Mouse (Mus musculus): ENCODE results near the gene Mrps7. TPM values are rescaled to one million over a fixed set of nuclear protein-coding genes. Genes with fewer than 3 reads are reported as not detected.

Mrps7 gene
- polyA plus RNA-seq (2015; fragmentation: Nextera tagmentation; extraction: Ambion mirVana) = 92.8 and 95.6 TPM in 2 replicates

GRCm38 (mm10) chr11:115603476-115604303 is at the start of gene Mrps7, which contains the start of gene Gga3:
TSS of gene Mrps7 (plus strand) at chr11:115603925.
TSS of gene Gga3 (minus strand) at chr11:115604051.
- peak within 1 kb of the TSS; percentile 85 for H3K9ac ChIP-seq
- H3K36me3 ChIP-seq = peaks cover 53% of the 10 kb centered on the region
- WGBS = under 1% methylated on average over 93 of the region's 93 CpGs
- H3K4me1 ChIP-seq = peaks cover 23% of the 10 kb centered on the region
- H3K9me3 ChIP-seq = no peaks in the 10 kb centered on the region
- no peaks in the 10 kb centered on the region for H3K27me3 ChIP-seq
- peak within 1 kb of the TSS; percentile 76 for H3K4me3 ChIP-seq
- H3K4me2 ChIP-seq = peak within 1 kb of the TSS; percentile 90
- peak; percentile 89 for ATAC-seq (ENCODE audit: insufficient number of reproducible peaks, insufficient read depth, low FRiP score, low TSS enrichment, low read depth)
- peak within 1 kb of the TSS; percentile 81 for H3K27ac ChIP-seq

DNA sequence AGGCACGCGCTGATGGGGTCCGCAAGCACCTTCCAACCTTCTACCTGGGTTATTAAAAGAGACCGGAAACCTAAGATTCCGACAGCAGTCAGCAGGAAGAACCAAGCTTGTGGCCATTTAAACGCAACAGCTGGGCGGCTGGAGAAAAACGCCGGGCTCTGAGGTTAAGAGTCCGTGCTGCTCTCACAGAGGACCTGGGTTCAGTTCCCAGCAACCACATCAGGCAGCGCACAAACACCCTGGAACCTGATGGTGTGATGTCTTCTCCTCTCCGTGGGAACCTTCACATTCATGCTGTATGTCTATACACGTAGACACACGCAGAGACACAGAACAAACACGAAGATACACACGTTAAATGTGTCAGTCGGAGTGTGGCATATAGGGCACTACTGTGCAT is 48.0 kb upstream of the Mrps7 start:
- WGBS = 79% methylated on average over 17 of the region's 17 CpGs

GRCm38 (mm10) chr11:115563406-115563805 is 40.3 kb upstream of the Mrps7 start:
- H3K27ac ChIP-seq = peak overlapping the region; percentile 87
- peak overlapping the region; percentile 88 for H3K9ac ChIP-seq
- 39% methylated on average over 4 of the region's 4 CpGs for WGBS
- peak overlapping the region; percentile 85 for H3K4me2 ChIP-seq
- H3K36me3 ChIP-seq = peaks cover 24% of the 10 kb centered on the region
- no peak for ATAC-seq (ENCODE audit: insufficient number of reproducible peaks, insufficient read depth, low FRiP score, low TSS enrichment, low read depth)
- peak overlapping the region; percentile 88 for H3K4me3 ChIP-seq
- H3K27me3 ChIP-seq = no peaks in the 10 kb centered on the region
- peaks cover 15% of the 10 kb centered on the region for H3K4me1 ChIP-seq
- no peaks in the 10 kb centered on the region for H3K9me3 ChIP-seq

More for the DNA sequence above, 48.0 kb upstream of the Mrps7 start:
- Histone ChIP-seq H3K9me3 (no peaks in the 10 kb centered on the region), H3K4me3 (no peak overlapping the region), H3K4me1 (no peaks in the 10 kb centered on the region), H3K4me2 (no peak overlapping the region), H3K36me3 (no peaks in the 10 kb centered on the region), H3K27me3 (no peaks in the 10 kb centered on the region), H3K27ac (no peak overlapping the region), H3K9ac (no peak overlapping the region)
- no peak for ATAC-seq (ENCODE audit: insufficient number of reproducible peaks, insufficient read depth, low FRiP score, low TSS enrichment, low read depth)

DNA sequence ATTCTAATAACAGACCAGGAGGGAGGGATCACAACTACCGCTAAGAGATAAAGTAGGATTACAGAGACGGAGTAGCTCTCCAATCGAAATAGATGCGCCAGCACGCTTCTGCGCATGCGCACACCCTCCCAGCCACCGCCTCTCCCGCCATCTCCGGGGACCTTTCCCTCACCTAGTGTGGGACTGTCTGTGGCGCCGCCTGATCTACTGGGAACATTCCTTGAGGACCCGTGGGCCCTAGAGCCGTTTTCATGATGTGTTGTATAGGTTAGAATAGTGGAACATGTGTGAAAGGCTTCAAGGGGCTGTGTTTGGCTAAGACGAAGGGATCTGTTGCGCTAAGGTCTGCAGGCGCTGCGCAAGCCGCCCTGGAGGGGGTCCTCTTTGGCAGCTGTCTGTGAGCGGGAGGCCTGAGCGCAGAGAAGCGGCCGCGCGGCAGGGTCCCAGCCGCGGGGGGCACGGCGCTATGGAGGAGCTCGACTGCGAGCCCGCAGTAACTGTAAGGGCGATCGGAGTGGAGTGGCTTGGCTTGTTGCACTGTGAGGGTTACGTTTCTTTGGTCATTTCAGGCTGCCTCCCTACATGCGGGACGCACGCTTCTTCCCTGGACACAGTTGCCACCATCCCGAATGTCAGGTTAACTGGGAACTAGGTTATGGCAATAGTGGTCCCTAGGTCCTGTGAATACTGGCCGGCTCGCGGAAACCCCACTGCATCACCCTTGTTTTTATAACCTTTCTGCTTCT is 39.5 kb upstream of the Mrps7 start, which contains the start of gene Nup85:
Gene Nup85, plus strand, starts transcription at position 371 of the 746 bp plus-strand sequence.
- Histone ChIP-seq H3K4me2 (peak within 1 kb of the TSS; percentile 85), H3K9me3 (no peaks in the 10 kb centered on the region), H3K27me3 (no peaks in the 10 kb centered on the region), H3K9ac (peak within 1 kb of the TSS; percentile 88), H3K36me3 (peaks cover 33% of the 10 kb centered on the region), H3K4me3 (peak within 1 kb of the TSS; percentile 88), H3K4me1 (peaks cover 15% of the 10 kb centered on the region), H3K27ac (peak within 1 kb of the TSS; percentile 87)
- ATAC-seq (ENCODE audit: insufficient number of reproducible peaks, insufficient read depth, low FRiP score, low TSS enrichment, low read depth) = peak; percentile 83
- under 1% methylated on average over 42 of the region's 42 CpGs for WGBS

GRCm38 (mm10) chr11:115564961-115565360 is 38.8 kb upstream of the Mrps7 start:
- H3K4me2 ChIP-seq = peak overlapping the region; percentile 85
- H3K4me1 ChIP-seq = peaks cover 15% of the 10 kb centered on the region
- H3K36me3 ChIP-seq = peaks cover 40% of the 10 kb centered on the region
- H3K4me3 ChIP-seq = peak overlapping the region; percentile 88
- H3K9me3 ChIP-seq = no peaks in the 10 kb centered on the region
- no peak for ATAC-seq (ENCODE audit: insufficient number of reproducible peaks, insufficient read depth, low FRiP score, low TSS enrichment, low read depth)
- no peaks in the 10 kb centered on the region for H3K27me3 ChIP-seq
- WGBS = 17% methylated on average over 7 of the region's 7 CpGs
- H3K27ac ChIP-seq = no peak overlapping the region
- peak overlapping the region; percentile 88 for H3K9ac ChIP-seq

- Histone ChIP-seq H3K9ac (no peak overlapping the region), H3K9me3 (no peaks in the 10 kb centered on the region), H3K4me3 (no peak overlapping the region), H3K27me3 (no peaks in the 10 kb centered on the region), H3K4me2 (no peak overlapping the region), H3K36me3 (peaks cover 72% of the 10 kb centered on the region), H3K27ac (no peak overlapping the region), H3K4me1 (no peaks in the 10 kb centered on the region)
- ATAC-seq (ENCODE audit: insufficient number of reproducible peaks, insufficient read depth, low FRiP score, low TSS enrichment, low read depth) = no peak
Measured at GRCm38 (mm10) chr11:115579080-115579479, 24.6 kb upstream of the Mrps7 start.

- no peak overlapping the region for H3K4me2 ChIP-seq
- WGBS = 76% methylated on average over 10 of the region's 10 CpGs
- no peaks in the 10 kb centered on the region for H3K9me3 ChIP-seq
- peaks cover 96% of the 10 kb centered on the region for H3K36me3 ChIP-seq
- H3K27ac ChIP-seq = no peak overlapping the region
- no peak overlapping the region for H3K9ac ChIP-seq
- no peaks in the 10 kb centered on the region for H3K27me3 ChIP-seq
- no peaks in the 10 kb centered on the region for H3K4me1 ChIP-seq
- H3K4me3 ChIP-seq = no peak overlapping the region
- ATAC-seq (ENCODE audit: insufficient number of reproducible peaks, insufficient read depth, low FRiP score, low TSS enrichment, low read depth) = no peak
Measured at GRCm38 (mm10) chr11:115582913-115583606, 20.7 kb upstream of the Mrps7 start.

DNA sequence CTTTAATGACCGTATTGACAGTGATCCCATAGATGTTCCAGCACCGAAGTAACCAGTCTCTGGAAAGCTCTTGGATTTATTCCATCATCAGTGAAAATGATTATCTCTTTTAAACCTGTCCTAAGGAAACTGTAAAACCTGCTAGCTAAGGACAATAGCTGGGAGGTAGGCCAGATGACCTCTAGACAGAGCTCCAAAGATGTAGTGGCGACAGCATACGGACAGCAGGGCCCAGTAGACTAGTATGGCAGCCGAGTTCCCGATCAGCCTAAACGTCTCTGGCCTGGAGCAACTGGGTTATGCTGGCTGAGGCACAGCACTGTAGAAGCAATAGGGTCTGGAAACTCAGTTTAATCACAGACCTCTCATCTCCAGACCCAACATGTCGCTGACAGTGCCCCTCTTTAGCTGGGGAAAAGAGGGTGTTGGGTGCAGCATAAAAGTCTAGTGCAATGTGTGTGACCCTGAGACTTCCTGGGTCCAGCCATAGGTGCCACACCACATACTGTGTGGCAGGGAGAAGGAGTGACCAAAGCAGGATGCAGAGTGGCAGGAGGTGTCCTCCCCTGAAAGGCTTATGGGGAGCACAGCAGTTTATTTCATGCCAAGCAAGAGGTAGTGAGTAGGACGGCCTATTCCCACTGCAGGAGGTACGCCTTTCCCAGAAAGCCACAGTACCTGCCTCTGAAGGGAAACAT is 19.2 kb upstream of the Mrps7 start:
- no peak overlapping the region for H3K4me3 ChIP-seq
- no peaks in the 10 kb centered on the region for H3K4me1 ChIP-seq
- no peak for ATAC-seq (ENCODE audit: insufficient number of reproducible peaks, insufficient read depth, low FRiP score, low TSS enrichment, low read depth)
- no peak overlapping the region for H3K4me2 ChIP-seq
- H3K27ac ChIP-seq = no peak overlapping the region
- H3K9me3 ChIP-seq = no peaks in the 10 kb centered on the region
- WGBS = 86% methylated on average over 10 of the region's 10 CpGs
- H3K9ac ChIP-seq = no peak overlapping the region
- peaks cover 93% of the 10 kb centered on the region for H3K36me3 ChIP-seq
- no peaks in the 10 kb centered on the region for H3K27me3 ChIP-seq

DNA sequence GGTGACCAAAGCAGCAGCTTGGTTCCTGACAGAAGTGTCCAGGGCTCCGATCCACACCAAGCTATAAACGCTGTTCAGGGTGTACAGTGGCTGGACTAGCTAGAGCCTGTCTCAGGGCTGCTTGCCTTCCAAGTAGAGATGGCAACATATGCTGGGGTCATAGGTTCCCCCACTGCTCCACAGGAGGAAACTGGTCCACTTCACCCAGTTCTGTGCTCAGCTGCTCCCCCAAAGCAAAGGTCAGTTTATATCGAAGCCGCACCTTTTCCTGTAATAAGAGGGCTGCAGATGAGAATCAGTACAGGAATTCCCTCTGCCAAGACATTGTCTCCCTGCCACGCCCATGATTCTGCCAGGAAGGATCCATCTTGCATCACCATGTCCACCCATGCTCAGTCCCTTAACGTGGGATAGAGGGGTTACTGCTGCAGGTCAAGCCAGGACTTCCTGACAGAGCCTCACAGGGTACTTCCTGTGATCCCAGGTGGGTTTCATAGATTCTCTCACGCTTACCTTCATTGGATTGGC is 18.1 kb upstream of the Mrps7 start:
- no peak for ATAC-seq (ENCODE audit: insufficient number of reproducible peaks, insufficient read depth, low FRiP score, low TSS enrichment, low read depth)
- peaks cover 96% of the 10 kb centered on the region for H3K36me3 ChIP-seq
- no peaks in the 10 kb centered on the region for H3K27me3 ChIP-seq
- no peak overlapping the region for H3K27ac ChIP-seq
- no peaks in the 10 kb centered on the region for H3K4me1 ChIP-seq
- no peak overlapping the region for H3K4me2 ChIP-seq
- no peak overlapping the region for H3K4me3 ChIP-seq
- WGBS = 89% methylated on average over 7 of the region's 7 CpGs
- no peaks in the 10 kb centered on the region for H3K9me3 ChIP-seq
- no peak overlapping the region for H3K9ac ChIP-seq

GRCm38 (mm10) chr11:115586403-115586802 is 17.3 kb upstream of the Mrps7 start:
- Histone ChIP-seq H3K36me3 (peaks cover 96% of the 10 kb centered on the region), H3K9ac (no peak overlapping the region), H3K27ac (no peak overlapping the region), H3K4me2 (no peak overlapping the region), H3K27me3 (no peaks in the 10 kb centered on the region), H3K4me1 (no peaks in the 10 kb centered on the region), H3K9me3 (no peaks in the 10 kb centered on the region), H3K4me3 (no peak overlapping the region)
- 88% methylated on average over 9 of the region's 9 CpGs for WGBS
- no peak for ATAC-seq (ENCODE audit: insufficient number of reproducible peaks, insufficient read depth, low FRiP score, low TSS enrichment, low read depth)

- H3K27me3 ChIP-seq = no peaks in the 10 kb centered on the region
Measured at GRCm38 (mm10) chr11:115587984-115588383, 15.7 kb upstream of the Mrps7 start.

More at GRCm38 (mm10) chr11:115587984-115588383, 15.7 kb upstream of the Mrps7 start:
- Histone ChIP-seq H3K36me3 (peaks cover 96% of the 10 kb centered on the region), H3K9me3 (no peaks in the 10 kb centered on the region), H3K9ac (no peak overlapping the region), H3K4me2 (no peak overlapping the region), H3K4me1 (no peaks in the 10 kb centered on the region), H3K27ac (no peak overlapping the region), H3K4me3 (no peak overlapping the region)
- WGBS = 84% methylated on average over 9 of the region's 9 CpGs
- no peak for ATAC-seq (ENCODE audit: insufficient number of reproducible peaks, insufficient read depth, low FRiP score, low TSS enrichment, low read depth)
